Mouse (Mus musculus) midbrain, postnatal 0 days (tissue): ENCODE results near the gene Actrt3. TPM values are rescaled to one million over a fixed set of nuclear protein-coding genes. Genes with fewer than 3 reads are reported as not detected.

Source experiments
- ATAC-seq: fragments of 200-750 bp; cut with Nextera tagmentation; 2 replicates; pipeline ENCODE4 v1.8.0; 2017; ENCODE audit warnings: moderate number of reproducible peaks, mild to moderate bottlenecking, moderate TSS enrichment, moderate library complexity; ENCODE audit not compliant: low FRiP score
- DNase-seq: peaks from one replicate; pipeline ENCODE4 v3.0.0-alpha.2; 2015; ENCODE audit warnings: low spot score
- H3K27ac ChIP-seq: fragments of 300-500 bp; sonication (generic); 2 replicates; pipeline ENCODE4 v1.5.1; 2014; ENCODE audit warnings: low read depth, mild to moderate bottlenecking, low read length, mixed read lengths
- H3K27me3 ChIP-seq: fragments of 300-500 bp; sonication (generic); 2 replicates; pipeline ENCODE4 v1.6.1; 2014; ENCODE audit warnings: low read length, control low read depth, mixed read lengths; ENCODE audit not compliant: insufficient read depth
- H3K36me3 ChIP-seq: fragments of 300-500 bp; sonication (generic); 2 replicates; pipeline ENCODE4 v1.6.1; 2014; ENCODE audit warnings: low read length, control low read depth, mixed read lengths; ENCODE audit not compliant: insufficient read depth
- H3K4me1 ChIP-seq: fragments of 300-500 bp; sonication (generic); 2 replicates; pipeline ENCODE4 v1.6.1; 2014; ENCODE audit warnings: mild to moderate bottlenecking, control low read depth, antibody characterized with exemption, low read length, mixed read lengths; ENCODE audit not compliant: insufficient read depth
- H3K4me2 ChIP-seq: fragments of 300-500 bp; sonication (generic); 2 replicates; pipeline ENCODE4 v1.6.1; 2014; ENCODE audit warnings: low read depth, mild to moderate bottlenecking, low read length, mixed read lengths; ENCODE audit not compliant: poor library complexity, severe bottlenecking
- H3K4me3 ChIP-seq: fragments of 300-500 bp; sonication (generic); 2 replicates; pipeline ENCODE4 v1.5.1; 2014; ENCODE audit warnings: low read depth, mild to moderate bottlenecking, low read length, moderate library complexity
- H3K9ac ChIP-seq: fragments of 300-500 bp; sonication (generic); replicated peaks from 2 replicates; pipeline ENCODE4 v1.6.1; 2014; ENCODE audit warnings: mild to moderate bottlenecking, low read length, moderate library complexity, mixed read lengths; ENCODE audit not compliant: poor library complexity, severe bottlenecking
- H3K9me3 ChIP-seq: fragments of 300-500 bp; sonication (generic); 2 replicates; pipeline ENCODE4 v1.6.1; 2016; ENCODE audit warnings: low read length, control low read depth
- CTCF ChIP-seq: IDR thresholded peaks from 2 replicates; pipeline ENCODE4 v1.5.1; 2016; ENCODE audit warnings: antibody characterized with exemption, mild to moderate bottlenecking
- WGBS: fragments of 180-500 bp; shearing (Covaris S2); extraction: QIAGEN DNeasy Blood & Tissue Kit; methylation state at CpG from one replicate; pipeline ENCODE4 v1.1.7; 2014; 5-methylcytosine and 5-hydroxymethylcytosine counted together
- polyA plus RNA-seq: library from polyadenylated mRNA; unstranded; fragments of >200 nt; fragmentation: Nextera tagmentation; extraction: Ambion mirVana; gene quantifications from 2 replicates; pipeline ENCODE4 v1.2.1, GENCODE M21; 2015
- total RNA-seq: library from RNA; depleted of rRNA; stranded (reverse); fragments of >200 nt; gene quantifications from 2 replicates; pipeline ENCODE4 v1.2.3, GENCODE M21; 2014; rRNA removed

Actrt3 gene
- total and polyA plus RNA-seq, 2 experiments from 2014 or later, result 0.16 to 0.42 TPM

DNA sequence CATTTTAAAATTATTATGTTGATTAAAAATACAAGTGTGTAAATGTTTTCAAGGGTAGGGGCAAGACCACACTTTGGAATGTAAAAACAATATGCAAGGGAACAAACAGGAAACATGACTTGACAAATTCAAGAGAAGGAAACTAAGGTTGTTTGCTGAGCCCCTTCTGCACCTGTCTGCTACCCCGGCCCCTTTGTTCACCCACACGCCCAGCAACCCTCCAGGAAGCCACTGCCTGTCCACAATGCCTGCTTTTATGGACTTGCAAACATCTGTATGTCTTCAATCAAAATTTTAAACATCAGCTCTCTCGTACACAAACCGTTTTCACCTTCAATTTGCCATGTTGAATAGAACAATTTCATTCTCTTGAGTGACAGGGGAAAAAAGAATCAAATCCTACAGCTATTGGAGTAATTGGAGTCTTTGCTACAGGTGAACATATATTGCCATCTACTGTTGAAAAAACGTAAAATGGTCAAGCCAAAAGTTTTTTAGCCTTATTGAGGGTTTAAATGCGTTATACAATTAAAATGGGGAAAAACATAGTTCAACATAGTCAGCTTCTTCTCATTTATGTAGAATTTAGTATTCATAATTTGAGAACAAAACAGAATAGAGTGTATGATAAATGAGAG, 38.9 kb downstream of the Actrt3 start:
- no peaks in the 10 kb centered on the region for H3K36me3 ChIP-seq
- WGBS, result 50% methylated on average over 6 of the region's 6 CpGs
- DNase-seq (peak; percentile 50), ATAC-seq (no peak)
- no peak overlapping the region for H3K9ac ChIP-seq
- no peak overlapping the region for H3K4me2 ChIP-seq
- TF ChIP-seq CTCF, result peak; percentile 84
- H3K4me1 ChIP-seq, result no peaks in the 10 kb centered on the region
- no peaks in the 10 kb centered on the region; the same call in 1 of the 2 replicates for H3K27me3 ChIP-seq
- H3K4me3 ChIP-seq, result no peak overlapping the region
- no peak overlapping the region for H3K27ac ChIP-seq
- no peaks in the 10 kb centered on the region for H3K9me3 ChIP-seq

DNA sequence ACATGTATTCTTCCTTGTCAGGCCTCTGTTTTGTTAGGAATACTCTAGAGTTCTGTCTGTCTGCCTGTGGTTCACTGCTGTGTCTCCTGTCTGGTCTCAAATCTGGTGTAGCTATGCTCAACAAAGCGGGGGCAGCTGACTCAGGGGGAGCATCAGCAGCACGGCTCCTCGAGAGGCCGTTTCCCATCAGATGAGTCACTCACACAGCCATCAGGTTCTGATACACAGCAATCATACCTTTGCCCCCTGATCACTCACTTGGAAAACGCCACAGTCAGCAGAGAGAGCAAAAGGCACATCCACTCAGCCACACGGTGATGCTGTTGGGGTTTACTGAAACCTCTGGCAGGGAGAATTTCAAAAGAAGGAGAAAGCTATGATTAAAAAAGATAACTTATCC, 46.0 kb downstream of the Actrt3 start:
- no peak overlapping the region for H3K4me2 ChIP-seq
- 60% methylated on average over 6 of the region's 6 CpGs for WGBS
- DNase-seq, result no peak
- no peaks in the 10 kb centered on the region for H3K27me3 ChIP-seq
- H3K36me3 ChIP-seq, result no peaks in the 10 kb centered on the region
- no peaks in the 10 kb centered on the region for H3K9me3 ChIP-seq
- no peak overlapping the region for H3K4me3 ChIP-seq
- no peak overlapping the region for H3K27ac ChIP-seq
- no peaks in the 10 kb centered on the region for H3K4me1 ChIP-seq
- no peak for TF ChIP-seq CTCF
- ATAC-seq, result no peak
- H3K9ac ChIP-seq, result no peak overlapping the region

DNA sequence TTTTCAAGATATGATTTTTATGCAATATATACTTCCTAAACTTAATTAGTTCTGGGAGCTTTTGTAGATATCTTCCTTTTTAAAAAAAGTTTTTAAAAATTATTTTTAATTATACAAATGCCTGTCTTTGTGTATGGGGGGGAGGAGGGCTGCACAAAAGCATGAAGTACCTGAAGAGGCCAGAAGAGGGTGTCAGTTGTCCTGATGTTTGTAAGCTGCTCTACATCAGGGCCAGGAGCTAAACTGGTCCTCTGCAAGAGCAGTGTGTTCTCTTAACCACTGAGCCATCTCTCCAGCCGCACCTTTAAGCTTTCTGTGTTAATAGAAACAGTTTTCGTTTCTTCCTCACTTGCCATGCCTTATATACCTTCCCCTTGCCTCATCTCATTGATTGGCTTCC, 49.5 kb downstream of the Actrt3 start:
- no peak for DNase-seq
- no peak overlapping the region for H3K4me2 ChIP-seq
- no peak overlapping the region for H3K4me3 ChIP-seq
- no peaks in the 10 kb centered on the region for H3K27me3 ChIP-seq
- peak; percentile 21; the same call in 1 of the 2 replicates for TF ChIP-seq CTCF
- H3K27ac ChIP-seq, result no peak overlapping the region
- no peak for ATAC-seq
- H3K9me3 ChIP-seq, result no peaks in the 10 kb centered on the region
- H3K36me3 ChIP-seq, result no peaks in the 10 kb centered on the region
- H3K4me1 ChIP-seq, result no peaks in the 10 kb centered on the region
- no peak overlapping the region for H3K9ac ChIP-seq
- WGBS, result 65% methylated on average over 2 of the region's 2 CpGs

DNA sequence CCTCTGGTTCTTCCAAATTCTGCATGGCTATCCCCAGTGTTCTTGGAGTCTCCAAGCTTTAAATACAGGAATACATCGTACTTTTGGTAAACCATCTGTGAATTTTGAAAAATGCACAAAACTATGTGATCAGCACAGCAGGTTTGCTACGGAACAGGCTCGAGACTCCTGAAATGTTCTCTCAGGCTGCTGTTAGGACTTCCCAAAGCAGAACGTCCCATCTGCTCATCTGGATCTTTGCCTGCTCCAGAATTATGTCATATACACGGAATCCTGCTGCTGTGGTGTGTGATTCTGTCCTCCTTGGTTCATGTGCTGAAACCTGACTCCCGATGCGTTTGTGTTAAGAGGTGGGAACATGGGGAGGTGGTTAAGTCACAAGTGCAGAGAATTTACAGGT, 50.8 kb downstream of the Actrt3 start:
- Histone ChIP-seq H3K4me3 (no peak overlapping the region), H3K9ac (no peak overlapping the region), H3K27ac (no peak overlapping the region), H3K4me1 (no peaks in the 10 kb centered on the region), H3K4me2 (no peak overlapping the region), H3K9me3 (no peaks in the 10 kb centered on the region), H3K36me3 (no peaks in the 10 kb centered on the region), H3K27me3 (no peaks in the 10 kb centered on the region)
- ATAC-seq, result no peak
- 87% methylated on average over 7 of the region's 7 CpGs for WGBS
- TF ChIP-seq CTCF, result no peak
- no peak for DNase-seq

DNA sequence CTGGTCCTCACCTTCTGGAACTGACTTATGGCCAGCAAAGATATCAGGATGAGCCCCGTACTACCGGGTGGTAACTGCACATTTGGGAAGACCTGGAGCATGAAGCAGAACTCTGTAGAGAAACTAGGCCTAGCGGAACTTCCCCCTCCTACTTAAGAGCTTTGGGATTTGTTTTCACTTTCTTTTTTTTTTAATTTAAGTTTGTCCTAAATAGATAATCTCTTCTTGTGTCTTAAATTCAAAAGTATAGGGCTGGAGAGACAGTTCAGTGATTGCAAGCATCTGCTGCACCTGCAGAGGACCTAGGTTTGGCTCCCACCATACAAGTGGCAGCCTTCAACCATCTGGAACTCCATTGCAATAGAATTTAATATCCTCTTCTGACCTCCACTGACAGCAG, 51.8 kb downstream of the Actrt3 start, which contains the start of gene Mecom:
Gene Mecom, minus strand, starts transcription at position 101 of the 400 bp plus-strand sequence.
- DNase-seq (no peak), ATAC-seq (no peak)
- H3K4me2 ChIP-seq, result no peak within 1 kb of the TSS
- no peak for TF ChIP-seq CTCF
- no peak within 1 kb of the TSS for H3K27ac ChIP-seq
- H3K27me3 ChIP-seq, result no peaks in the 10 kb centered on the region
- no peaks in the 10 kb centered on the region for H3K36me3 ChIP-seq
- H3K9me3 ChIP-seq, result no peaks in the 10 kb centered on the region
- H3K9ac ChIP-seq, result no peak within 1 kb of the TSS
- H3K4me1 ChIP-seq, result no peaks in the 10 kb centered on the region
- 89% methylated on average over 3 of the region's 3 CpGs for WGBS
- H3K4me3 ChIP-seq, result no peak within 1 kb of the TSS

Other genes with a start within 250 kb of the Actrt3 start
- 4.7 and 5.1 TPM in 2 replicates for gene Mecom, start 51.9 kb downstream of the Actrt3 start, total RNA-seq
- gene Mecom, start 51.9 kb downstream of the Actrt3 start, polyA plus RNA-seq, result 2.0 and 2.6 TPM in 2 replicates
- 17.2 and 23.8 TPM in 2 replicates for gene Mynn, start 2.1 kb upstream of the Actrt3 start, total RNA-seq
- gene Mynn, start 2.1 kb upstream of the Actrt3 start, polyA plus RNA-seq, result 17.1 and 19.0 TPM in 2 replicates
- gene Lrriq4, start 44.6 kb upstream of the Actrt3 start, total RNA-seq, result not detected in 2 replicates
- 0.09 TPM in 1 of 2 replicates, not detected in the other for gene Lrriq4, start 44.6 kb upstream of the Actrt3 start, polyA plus RNA-seq
- gene Lrrc34, start 47.9 kb upstream of the Actrt3 start, total RNA-seq, result 1.5 and 2.0 TPM in 2 replicates
- gene Lrrc34, start 47.9 kb upstream of the Actrt3 start, polyA plus RNA-seq, result 0.67 and 1.1 TPM in 2 replicates
- not detected in 2 replicates for gene Lrrc31, start 99.9 kb upstream of the Actrt3 start, total RNA-seq
- not detected in 2 replicates for gene Lrrc31, start 99.9 kb upstream of the Actrt3 start, polyA plus RNA-seq
- gene Samd7, start 146.4 kb upstream of the Actrt3 start, total RNA-seq, result 0.05 and 0.33 TPM in 2 replicates
- 0.17 and 0.26 TPM in 2 replicates for gene Samd7, start 146.4 kb upstream of the Actrt3 start, polyA plus RNA-seq
- 58.6 and 65.1 TPM in 2 replicates for gene Sec62, start 192.9 kb upstream of the Actrt3 start, total RNA-seq
- 102 and 129 TPM in 2 replicates for gene Sec62, start 192.9 kb upstream of the Actrt3 start, polyA plus RNA-seq